Mouse (Mus musculus): ENCODE measurements around the gene Hpf1. TPM values are rescaled to one million over a fixed set of nuclear protein-coding genes. Genes with fewer than 3 reads are reported as not detected.

Hpf1 gene
- polyA plus RNA-seq, 1 experiment = 50.7 TPM

- H3K4me3 ChIP-seq (ENCODE audit: insufficient read depth, low read length) = no peak overlapping the region
- H3K27ac ChIP-seq (ENCODE audit: insufficient read depth, low read length) = no peak overlapping the region
- H3K4me1 ChIP-seq (ENCODE audit: control insufficient read depth, insufficient read depth, low read length) = peaks cover 2% of the 10 kb centered on the region; the same call in 1 of the 2 replicates
- TF ChIP-seq CTCF (IDR thresholded peaks at IDR 0.05; ENCODE audit: extremely low read depth, insufficient read depth, low read length) = no peak
- no peak for TF ChIP-seq POLR2A (IDR thresholded peaks at IDR 0.05; ENCODE audit: extremely low read depth, insufficient read depth, low read length)
Measured at GRCm38 (mm10) chr8:60889131-60889842, 931 bp upstream of the Hpf1 start.

GRCm38 (mm10) chr8:60890520-60890874 is 279 bp downstream of the Hpf1 start:
- peaks cover 2% of the 10 kb centered on the region; the same call in 1 of the 2 replicates for H3K4me1 ChIP-seq (ENCODE audit: control insufficient read depth, insufficient read depth, low read length)
- no peak overlapping the region for H3K27ac ChIP-seq (ENCODE audit: insufficient read depth, low read length)
- TF ChIP-seq POLR2A (IDR thresholded peaks at IDR 0.05; ENCODE audit: extremely low read depth, insufficient read depth, low read length) (no peak), CTCF (IDR thresholded peaks at IDR 0.05; ENCODE audit: extremely low read depth, insufficient read depth, low read length) (no peak)
- peak overlapping the region; percentile 94 for H3K4me3 ChIP-seq (ENCODE audit: insufficient read depth, low read length)

GRCm38 (mm10) chr8:60891757-60892156 is 1.5 kb downstream of the Hpf1 start:
- peaks cover 2% of the 10 kb centered on the region; the same call in 1 of the 2 replicates for H3K4me1 ChIP-seq (ENCODE audit: control insufficient read depth, insufficient read depth, low read length)
- H3K27ac ChIP-seq (ENCODE audit: insufficient read depth, low read length) = no peak overlapping the region
- TF ChIP-seq CTCF (IDR thresholded peaks at IDR 0.05; ENCODE audit: extremely low read depth, insufficient read depth, low read length) (no peak), POLR2A (IDR thresholded peaks at IDR 0.05; ENCODE audit: extremely low read depth, insufficient read depth, low read length) (no peak)

GRCm38 (mm10) chr8:60895878-60896277 is 5.7 kb downstream of the Hpf1 start:
- H3K4me3 ChIP-seq (ENCODE audit: insufficient read depth, low read length) = no peak overlapping the region
- TF ChIP-seq POLR2A (IDR thresholded peaks at IDR 0.05; ENCODE audit: extremely low read depth, insufficient read depth, low read length) (no peak), CTCF (IDR thresholded peaks at IDR 0.05; ENCODE audit: extremely low read depth, insufficient read depth, low read length) (no peak)
- peaks cover 2% of the 10 kb centered on the region; the same call in 1 of the 2 replicates for H3K4me1 ChIP-seq (ENCODE audit: control insufficient read depth, insufficient read depth, low read length)
- H3K27ac ChIP-seq (ENCODE audit: insufficient read depth, low read length) = no peak overlapping the region

More at GRCm38 (mm10) chr8:60891757-60892156, 1.5 kb downstream of the Hpf1 start:
- no peak overlapping the region; the same call in 1 of the 2 replicates for H3K4me3 ChIP-seq (ENCODE audit: insufficient read depth, low read length)

- no peak overlapping the region for H3K4me3 ChIP-seq (ENCODE audit: insufficient read depth, low read length)
- no peak overlapping the region for H3K27ac ChIP-seq (ENCODE audit: insufficient read depth, low read length)
- H3K4me1 ChIP-seq (ENCODE audit: control insufficient read depth, insufficient read depth, low read length) = no peaks in the 10 kb centered on the region
- TF ChIP-seq POLR2A (IDR thresholded peaks at IDR 0.05; ENCODE audit: extremely low read depth, insufficient read depth, low read length) = no peak
- no peak for TF ChIP-seq CTCF (IDR thresholded peaks at IDR 0.05; ENCODE audit: extremely low read depth, insufficient read depth, low read length)
Measured at GRCm38 (mm10) chr8:60900147-60900546, 9.9 kb downstream of the Hpf1 start.

GRCm38 (mm10) chr8:60912081-60912480 is 21.9 kb downstream of the Hpf1 start:
- no peak overlapping the region for H3K27ac ChIP-seq (ENCODE audit: insufficient read depth, low read length)
- no peak for TF ChIP-seq CTCF (IDR thresholded peaks at IDR 0.05; ENCODE audit: extremely low read depth, insufficient read depth, low read length)
- peaks cover 3% of the 10 kb centered on the region; the same call in 1 of the 2 replicates for H3K4me1 ChIP-seq (ENCODE audit: control insufficient read depth, insufficient read depth, low read length)
- H3K4me3 ChIP-seq (ENCODE audit: insufficient read depth, low read length) = no peak overlapping the region

- peaks cover 3% of the 10 kb centered on the region; the same call in 1 of the 2 replicates for H3K4me1 ChIP-seq (ENCODE audit: control insufficient read depth, insufficient read depth, low read length)
- no peak for TF ChIP-seq POLR2A (IDR thresholded peaks at IDR 0.05; ENCODE audit: extremely low read depth, insufficient read depth, low read length)
- no peak for TF ChIP-seq CTCF (IDR thresholded peaks at IDR 0.05; ENCODE audit: extremely low read depth, insufficient read depth, low read length)
- no peak overlapping the region for H3K27ac ChIP-seq (ENCODE audit: insufficient read depth, low read length)
- H3K4me3 ChIP-seq (ENCODE audit: insufficient read depth, low read length) = no peak overlapping the region
Measured at GRCm38 (mm10) chr8:60912554-60912953, 22.3 kb downstream of the Hpf1 start.

- Histone ChIP-seq H3K4me3 (ENCODE audit: insufficient read depth, low read length) (no peak overlapping the region), H3K27ac (ENCODE audit: insufficient read depth, low read length) (no peak overlapping the region), H3K4me1 (ENCODE audit: control insufficient read depth, insufficient read depth, low read length) (no peaks in the 10 kb centered on the region)
- TF ChIP-seq POLR2A (IDR thresholded peaks at IDR 0.05; ENCODE audit: extremely low read depth, insufficient read depth, low read length) (no peak), CTCF (IDR thresholded peaks at IDR 0.05; ENCODE audit: extremely low read depth, insufficient read depth, low read length) (no peak)
Measured at GRCm38 (mm10) chr8:60919069-60919468, 28.9 kb downstream of the Hpf1 start.

- no peak overlapping the region for H3K27ac ChIP-seq (ENCODE audit: insufficient read depth, low read length)
- no peak overlapping the region for H3K4me3 ChIP-seq (ENCODE audit: insufficient read depth, low read length)
- no peaks in the 10 kb centered on the region for H3K4me1 ChIP-seq (ENCODE audit: control insufficient read depth, insufficient read depth, low read length)
- TF ChIP-seq CTCF (IDR thresholded peaks at IDR 0.05; ENCODE audit: extremely low read depth, insufficient read depth, low read length) (no peak), POLR2A (IDR thresholded peaks at IDR 0.05; ENCODE audit: extremely low read depth, insufficient read depth, low read length) (no peak)
Measured at GRCm38 (mm10) chr8:60920176-60920575, 30.0 kb downstream of the Hpf1 start.

GRCm38 (mm10) chr8:60933617-60934016 is 43.4 kb downstream of the Hpf1 start:
- H3K4me1 ChIP-seq (ENCODE audit: control insufficient read depth, insufficient read depth, low read length) = no peaks in the 10 kb centered on the region; the same call in 1 of the 2 replicates
- no peak overlapping the region for H3K27ac ChIP-seq (ENCODE audit: insufficient read depth, low read length)
- H3K4me3 ChIP-seq (ENCODE audit: insufficient read depth, low read length) = no peak overlapping the region
- no peak for TF ChIP-seq CTCF (IDR thresholded peaks at IDR 0.05; ENCODE audit: extremely low read depth, insufficient read depth, low read length)
- TF ChIP-seq POLR2A (IDR thresholded peaks at IDR 0.05; ENCODE audit: extremely low read depth, insufficient read depth, low read length) = no peak

Data from cortical plate, adult 2 months (tissue).